ENCODE assay signal across 11 mouse cellular contexts in genomic region chr11:54868445-54868844, GRCm38 (mm10). TPM values are rescaled to one million over a fixed set of nuclear protein-coding genes. Genes with fewer than 3 reads are reported as not detected.
DNase-seq lines count a peak whose midpoint lies in the region; ATAC-seq lines count a peak whose summit lies in the region.
"Had no signal": no experiment of that assay in that cellular context is flagged by ENCODE, and none has a peak within 500 bp of the region (broad histone marks: within the 10 kb centered on the region; RNA-seq: fewer than 3 reads in every experiment).

No protein-coding gene starts in this region.

- no peak for ATAC-seq in embryonic facial prominence, embryonic 13.5 days (ENCODE audit: insufficient number of reproducible peaks, insufficient read depth, low FRiP score, low TSS enrichment, low read depth)
- no peak for ATAC-seq in hindbrain, embryonic 14.5 days (ENCODE audit: low FRiP score)
- ATAC-seq in midbrain, embryonic 13.5 days: no peak
- no peak for ATAC-seq in megakaryocyte progenitor cell, adult 5-6 weeks (replicated peaks; ENCODE audit: poor library complexity)

- no peaks in the 10 kb centered on the region for H3K27me3 ChIP-seq in embryonic facial prominence, embryonic 13.5 days
- H3K27me3 ChIP-seq in hindbrain, embryonic 14.5 days (ENCODE audit: control insufficient read depth, insufficient read depth, low read length): no peaks in the 10 kb centered on the region
- H3K27me3 ChIP-seq in midbrain, embryonic 13.5 days: no peaks in the 10 kb centered on the region
- H3K27me3 ChIP-seq: embryonic facial prominence, embryonic 15.5 days had no signal

- H3K4me3 ChIP-seq in embryonic facial prominence, embryonic 13.5 days: no peak overlapping the region
- H3K4me3 ChIP-seq in hindbrain, embryonic 14.5 days (replicated peaks; ENCODE audit: low read length): no peak overlapping the region
- H3K4me3 ChIP-seq in midbrain, embryonic 13.5 days (replicated peaks): peak overlapping the region; percentile 89; the same call in 1 of the 2 replicates

- H3K4me1 ChIP-seq in embryonic facial prominence, embryonic 13.5 days: peaks cover 18% of the 10 kb centered on the region
- peaks cover 29% of the 10 kb centered on the region for H3K4me1 ChIP-seq in hindbrain, embryonic 14.5 days (replicated peaks; ENCODE audit: control insufficient read depth, insufficient read depth, low read length)
- H3K4me1 ChIP-seq in midbrain, embryonic 13.5 days (replicated peaks): peaks cover 34% of the 10 kb centered on the region

- H3K36me3 ChIP-seq in embryonic facial prominence, embryonic 13.5 days: peaks cover 50% of the 10 kb centered on the region
- H3K36me3 ChIP-seq in hindbrain, embryonic 14.5 days (replicated peaks; ENCODE audit: control insufficient read depth, insufficient read depth): peaks cover 40% of the 10 kb centered on the region
- H3K36me3 ChIP-seq in midbrain, embryonic 13.5 days: peaks cover 35% of the 10 kb centered on the region

- H3K27ac ChIP-seq in embryonic facial prominence, embryonic 13.5 days: no peak overlapping the region
- H3K27ac ChIP-seq in hindbrain, embryonic 14.5 days: no peak overlapping the region
- H3K27ac ChIP-seq in midbrain, embryonic 13.5 days: no peak overlapping the region
- H3K27ac ChIP-seq: embryonic facial prominence, embryonic 15.5 days had no signal

- 67% methylated on average over 2 of the region's 2 CpGs for WGBS in embryonic facial prominence, embryonic 13.5 days
- 80% methylated on average over 2 of the region's 2 CpGs for WGBS in hindbrain, embryonic 14.5 days
- 87% methylated on average over 2 of the region's 2 CpGs for WGBS in midbrain, embryonic 13.5 days

- DNase-seq in kidney, adult 9 months: peak; percentile 7
- DNase-seq in kidney, adult 8-10 months: no peak
- DNase-seq in hindbrain, embryonic 14.5 days (ENCODE audit: low spot score): no peak
- no peak for DNase-seq in c-Kit-positive CD71-positive TER-119-positive erythroid progenitor cells, embryonic 14.5 days (ENCODE audit: low spot score)
- DNase-seq: cerebellum, adult 11-12 months; gastrocnemius, postnatal 25 days; lung, postnatal 36 days had no signal

- H3K9ac ChIP-seq in embryonic facial prominence, embryonic 13.5 days: 0 out of 2 replicates have a peak overlapping the region, but pooled peaks have one; percentile 27
- no peak overlapping the region for H3K9ac ChIP-seq in hindbrain, embryonic 14.5 days
- H3K9ac ChIP-seq in midbrain, embryonic 13.5 days (replicated peaks): peak overlapping the region; percentile 33; the same call in 1 of the 2 replicates
- H3K9ac ChIP-seq: embryonic facial prominence, embryonic 15.5 days had no signal

- H3K9me3 ChIP-seq in embryonic facial prominence, embryonic 13.5 days: no peaks in the 10 kb centered on the region
- H3K9me3 ChIP-seq in hindbrain, embryonic 14.5 days (ENCODE audit: control insufficient read depth, low read length): no peaks in the 10 kb centered on the region
- H3K9me3 ChIP-seq in midbrain, embryonic 13.5 days: no peaks in the 10 kb centered on the region
- H3K9me3 ChIP-seq: embryonic facial prominence, embryonic 15.5 days had no signal

- H3K4me2 ChIP-seq in embryonic facial prominence, embryonic 13.5 days: peak overlapping the region; percentile 69; the same call in 1 of the 2 replicates
- peak overlapping the region; percentile 70 for H3K4me2 ChIP-seq in hindbrain, embryonic 14.5 days (replicated peaks)
- peak overlapping the region; percentile 75 for H3K4me2 ChIP-seq in midbrain, embryonic 13.5 days (replicated peaks)

RNA-seq across cellular contexts. Expression of gene Hint1, which starts 2.3 kb away (rescaled TPM):
- 576 and 670 TPM in 2 replicates for polyA plus RNA-seq in embryonic facial prominence, embryonic 13.5 days (2015; fragmentation: Nextera tagmentation; extraction: Ambion mirVana)
- 791 and 878 TPM in 2 replicates for polyA plus RNA-seq in hindbrain, embryonic 14.5 days (2014; fragmentation: Nextera tagmentation; extraction: Ambion mirVana)
- polyA plus RNA-seq in midbrain, embryonic 13.5 days (2015; fragmentation: Nextera tagmentation; extraction: Ambion mirVana): 703 and 771 TPM in 2 replicates
- 458 and 490 TPM in 2 replicates for total RNA-seq in megakaryocyte progenitor cell, adult 5-6 weeks (2015)
- total RNA-seq in megakaryocyte progenitor cell, adult 5-6 weeks (2017): 506 and 582 TPM in 2 replicates

RNA-seq across cellular contexts. Expression of gene Lyrm7, which starts 7.7 kb away (rescaled TPM):
- polyA plus RNA-seq in embryonic facial prominence, embryonic 13.5 days (2015; fragmentation: Nextera tagmentation; extraction: Ambion mirVana): 8.0 and 10.3 TPM in 2 replicates
- 11.8 and 12.6 TPM in 2 replicates for polyA plus RNA-seq in hindbrain, embryonic 14.5 days (2014; fragmentation: Nextera tagmentation; extraction: Ambion mirVana)
- 7.1 and 11.2 TPM in 2 replicates for polyA plus RNA-seq in midbrain, embryonic 13.5 days (2015; fragmentation: Nextera tagmentation; extraction: Ambion mirVana)
- 2.9 and 5.3 TPM in 2 replicates for total RNA-seq in megakaryocyte progenitor cell, adult 5-6 weeks (2015)
- 2.0 and 4.1 TPM in 2 replicates for total RNA-seq in megakaryocyte progenitor cell, adult 5-6 weeks (2017)

RNA-seq across cellular contexts. Expression of gene Gpx3, which starts 33.8 kb away (rescaled TPM):
- 26.0 and 29.0 TPM in 2 replicates for polyA plus RNA-seq in embryonic facial prominence, embryonic 13.5 days (2015; fragmentation: Nextera tagmentation; extraction: Ambion mirVana)
- polyA plus RNA-seq in hindbrain, embryonic 14.5 days (2014; fragmentation: Nextera tagmentation; extraction: Ambion mirVana): 67.6 and 73.6 TPM in 2 replicates
- polyA plus RNA-seq in midbrain, embryonic 13.5 days (2015; fragmentation: Nextera tagmentation; extraction: Ambion mirVana): 19.6 and 21.4 TPM in 2 replicates
- 29.9 and 42.3 TPM in 2 replicates for total RNA-seq in megakaryocyte progenitor cell, adult 5-6 weeks (2015)
- total RNA-seq in megakaryocyte progenitor cell, adult 5-6 weeks (2017): 3.2 TPM in 2 replicates
